Mouse (Mus musculus) effector memory CD4-positive, alpha-beta T cell, adult 7 months (primary cell): ENCODE data around the gene Naa15. TPM values are rescaled to one million over a fixed set of nuclear protein-coding genes. Genes with fewer than 3 reads are reported as not detected.

ENCODE experiments used
- polyA plus RNA-seq: library from polyadenylated mRNA; unstranded; fragments of 100-300 nt; shearing (Covaris generic); gene quantifications from one replicate; pipeline ENCODE4 v1.2.1, GENCODE M21; 2017

Gene Naa15
- 104 TPM for polyA plus RNA-seq

DNA sequence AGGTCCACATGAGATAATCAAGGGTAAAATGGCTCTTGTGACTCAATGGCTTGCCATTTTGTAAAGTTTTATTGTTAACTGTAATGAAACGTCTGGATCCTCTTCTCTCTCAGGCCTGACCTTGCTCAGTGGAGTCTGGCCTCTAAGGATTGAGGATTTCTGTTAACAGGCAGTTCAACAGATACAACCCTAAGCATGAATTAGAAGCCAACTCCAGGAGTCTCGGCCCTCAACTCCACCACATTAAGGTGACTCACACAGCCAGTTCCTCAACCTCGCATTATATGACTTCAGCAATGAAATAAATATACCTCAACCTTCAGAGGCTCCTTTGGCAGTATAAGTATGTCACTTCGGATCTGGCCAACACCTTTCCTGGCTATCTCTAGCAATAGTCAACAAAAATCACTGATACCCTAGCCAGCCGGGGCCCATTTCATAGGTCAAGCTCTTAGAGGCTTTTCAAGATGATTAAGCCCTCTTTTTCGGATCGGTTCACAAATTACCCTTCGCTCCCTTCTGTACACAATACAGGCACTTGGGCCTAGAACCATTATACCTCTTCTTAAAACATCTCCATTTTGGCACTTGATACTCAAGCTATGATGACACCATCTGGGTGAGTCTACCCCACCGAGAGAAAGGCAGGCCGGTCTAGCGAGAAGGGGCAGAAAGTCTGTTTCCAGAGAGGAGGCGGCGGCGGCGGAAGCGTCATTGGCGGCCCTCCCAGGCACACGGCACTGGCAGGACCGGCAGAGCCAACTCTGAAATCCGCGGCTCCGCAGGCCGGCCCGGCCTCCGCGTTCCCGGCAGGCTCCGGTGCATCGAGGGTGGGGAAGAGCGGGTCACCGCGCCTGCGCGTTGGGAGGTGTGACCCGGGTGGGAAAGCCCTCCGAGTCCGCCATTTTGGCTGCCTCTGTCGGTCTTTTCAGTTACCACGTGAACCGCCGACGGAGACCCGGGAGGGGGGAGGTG lies at the start of gene Naa15:
Gene Naa15, plus strand, starts transcription at position 51 of the 975 bp plus-strand sequence.

DNA sequence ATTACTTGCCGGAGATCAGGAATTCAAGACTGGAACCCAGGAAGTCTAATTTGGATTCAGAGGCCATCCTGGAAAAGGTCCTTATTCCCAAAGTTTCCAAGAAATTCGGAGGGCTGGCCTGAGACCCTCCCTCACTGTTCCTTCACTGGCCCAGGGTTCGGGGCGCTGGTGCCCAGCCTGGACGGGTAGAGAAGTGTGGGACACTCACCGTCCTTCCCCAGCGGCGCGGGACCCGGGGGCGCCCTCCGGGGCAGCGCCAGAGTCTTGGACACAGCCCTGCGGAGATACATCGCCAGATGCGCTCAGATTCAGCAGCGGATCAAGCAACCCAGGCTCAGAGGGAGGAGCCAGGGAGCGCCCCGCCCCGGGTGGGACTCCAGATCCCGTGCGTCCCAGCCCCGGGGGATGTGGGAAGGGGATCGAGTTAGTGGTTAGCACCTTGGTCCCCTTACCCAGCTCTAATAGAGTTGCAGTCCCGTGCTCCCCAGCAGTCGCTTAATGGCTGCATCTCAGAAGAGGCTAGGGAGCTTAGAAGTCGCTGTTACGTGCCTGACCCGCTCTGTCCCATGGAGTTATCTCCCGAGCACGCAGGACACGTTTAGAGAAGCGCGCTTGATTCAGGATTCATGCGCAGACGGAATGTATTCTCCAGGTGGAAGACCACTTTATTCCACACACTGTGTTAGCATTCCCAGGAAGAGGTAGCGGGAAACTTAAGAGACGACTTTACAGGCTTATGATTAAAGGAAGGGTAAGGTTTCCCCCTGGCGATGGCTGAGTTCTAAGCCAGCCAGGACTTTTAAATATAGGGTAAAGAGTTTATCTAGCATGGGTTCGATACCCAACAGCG lies 18.5 kb upstream of the Naa15 start, which contains the start of gene Mgarp:
Gene Mgarp, minus strand, starts transcription at position 520 of the 850 bp plus-strand sequence.

DNA sequence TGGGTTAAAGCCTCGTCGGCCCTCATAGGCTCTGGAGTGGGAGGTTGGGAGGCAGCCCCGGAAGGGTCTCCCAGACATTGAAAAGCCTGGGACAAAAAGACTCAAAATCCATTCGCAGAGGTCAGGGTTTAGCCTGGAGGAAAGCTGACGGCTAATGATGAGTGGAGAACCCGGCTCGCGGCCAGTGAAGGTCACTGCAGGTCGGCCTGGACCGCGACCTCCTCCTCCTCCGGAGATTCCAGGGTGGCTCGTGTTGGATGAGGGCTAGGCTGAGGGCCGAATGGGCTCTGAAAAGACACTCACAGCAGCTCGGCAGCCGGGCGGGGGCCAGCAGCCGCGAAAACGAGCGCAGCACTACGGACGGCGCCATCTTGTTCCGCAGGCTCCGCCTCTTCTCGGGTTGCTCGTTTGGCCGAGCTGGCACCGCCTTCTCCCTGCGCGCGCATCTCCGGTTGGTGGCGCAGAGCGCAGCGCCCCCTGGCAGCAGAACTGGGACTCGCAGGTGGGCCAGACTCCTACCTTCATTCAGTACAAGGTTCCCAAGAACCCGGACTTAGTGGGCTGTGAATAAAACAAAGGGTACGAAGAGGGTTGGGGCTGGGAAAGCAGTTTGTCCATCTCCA lies 6.3 kb upstream of the Naa15 start, which contains the start of gene Ndufc1:
Gene Ndufc1, minus strand, starts transcription at position 428 of the 623 bp plus-strand sequence.

DNA sequence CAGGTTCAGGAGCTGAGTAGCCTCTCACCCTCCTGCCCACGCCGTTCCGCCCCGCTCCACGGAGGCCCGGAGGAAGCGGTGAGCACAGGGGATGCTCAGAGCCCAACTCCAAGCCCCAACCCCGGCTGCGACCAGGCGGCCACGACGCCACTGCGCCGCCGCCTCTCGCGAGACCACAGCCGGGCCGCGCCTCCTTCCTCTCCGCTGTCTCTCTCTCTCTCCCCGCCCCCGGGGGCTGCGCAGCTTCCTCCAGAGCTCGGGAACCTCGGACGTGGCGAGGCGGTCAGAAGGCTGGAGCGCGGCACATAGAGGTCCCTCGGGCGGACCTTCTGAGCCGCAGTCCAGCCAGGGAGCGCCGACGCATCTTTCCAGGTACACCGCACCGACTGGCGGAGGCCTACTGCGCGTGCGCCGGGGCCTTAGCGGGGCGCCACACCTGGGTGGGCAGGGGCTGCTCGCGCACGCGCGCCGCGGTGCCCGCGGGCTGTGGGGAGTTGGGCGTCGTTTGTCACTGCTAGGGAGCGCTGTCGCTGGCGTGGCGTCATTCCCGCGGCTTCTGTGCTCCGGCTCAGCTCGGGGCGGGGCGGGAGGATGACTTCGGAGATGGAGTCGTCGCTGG lies 68.9 kb downstream of the Naa15 start, which contains the start of gene Rab33b:
Gene Rab33b, plus strand, starts transcription at position 180 of the 619 bp plus-strand sequence.

Other genes starting within 250 kb of the Naa15 start
- gene Noct, start 190.7 kb upstream of the Naa15 start, polyA plus RNA-seq, result 20.1 TPM
- 88.1 TPM for gene Elf2, start 74.5 kb upstream of the Naa15 start, polyA plus RNA-seq
- 2.6 TPM for gene Mgarp, start 18.4 kb upstream of the Naa15 start, polyA plus RNA-seq
- 85.6 TPM for gene Ndufc1, start 6.2 kb upstream of the Naa15 start, polyA plus RNA-seq
- gene Rab33b, start 68.8 kb downstream of the Naa15 start, polyA plus RNA-seq, result 32.4 TPM
- 9.6 TPM for gene Setd7, start 145.7 kb downstream of the Naa15 start, polyA plus RNA-seq
- 25.3 TPM for gene Mgst2, start 245.2 kb downstream of the Naa15 start, polyA plus RNA-seq